Mouse (Mus musculus) spleen, adult 2 months (tissue): ENCODE results near the gene Nr1h5.

Experiments used
- CTCF ChIP-seq: fragments of 200-500 bp; IDR thresholded peaks from 2 replicates; pipeline ENCODE4 v1.5.1; 2011; ENCODE audit warnings: mild to moderate bottlenecking, inconsistent platforms; ENCODE audit not compliant: insufficient read depth, insufficient read length, insufficient replicate concordance; ENCODE audit errors: extremely low read depth
- POLR2A ChIP-seq: fragments of 200-500 bp; IDR thresholded peaks from 2 replicates; pipeline ENCODE4 v1.6.1; 2011; ENCODE audit warnings: low read depth, low read length, inconsistent platforms

DNA sequence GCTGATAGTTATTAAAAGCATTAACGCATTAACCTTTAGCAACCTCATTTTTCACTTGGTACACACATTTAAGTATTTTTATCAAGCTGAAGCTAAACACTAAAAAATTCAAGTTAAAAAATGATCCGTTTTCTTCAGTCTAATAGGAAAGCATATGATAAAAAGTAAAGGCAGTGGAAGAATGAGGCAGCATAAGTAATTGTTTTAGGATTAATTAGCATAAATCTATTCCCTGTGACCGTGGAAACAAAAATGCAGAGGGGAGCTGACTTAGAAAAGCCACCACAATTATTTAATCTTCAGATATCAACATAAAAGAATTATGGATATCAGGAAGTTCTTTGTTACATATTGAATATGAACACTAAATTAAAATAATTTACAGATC is 16.4 kb upstream of the Nr1h5 start:
- TF ChIP-seq POLR2A (no peak), CTCF (no peak)
